Mouse (Mus musculus) small intestine, adult 10 weeks (tissue): Measurements from ENCODE around the gene Tac4. TPM values are rescaled to one million over a fixed set of nuclear protein-coding genes. Genes with fewer than 3 reads are reported as not detected.

Experiments used
- polyA plus RNA-seq: library from polyadenylated mRNA; stranded (reverse); fragments of 350-450 nt; fragmentation: Illumina TruSeq; extraction: RNeasy Lipid Tissue Mini Kit (QIAGEN cat#74804); gene quantifications from one replicate; pipeline ENCODE4 v1.2.3, GENCODE M21; 2014; ENCODE audit warnings: low replicate concordance

Gene Tac4
- not detected for polyA plus RNA-seq

DNA sequence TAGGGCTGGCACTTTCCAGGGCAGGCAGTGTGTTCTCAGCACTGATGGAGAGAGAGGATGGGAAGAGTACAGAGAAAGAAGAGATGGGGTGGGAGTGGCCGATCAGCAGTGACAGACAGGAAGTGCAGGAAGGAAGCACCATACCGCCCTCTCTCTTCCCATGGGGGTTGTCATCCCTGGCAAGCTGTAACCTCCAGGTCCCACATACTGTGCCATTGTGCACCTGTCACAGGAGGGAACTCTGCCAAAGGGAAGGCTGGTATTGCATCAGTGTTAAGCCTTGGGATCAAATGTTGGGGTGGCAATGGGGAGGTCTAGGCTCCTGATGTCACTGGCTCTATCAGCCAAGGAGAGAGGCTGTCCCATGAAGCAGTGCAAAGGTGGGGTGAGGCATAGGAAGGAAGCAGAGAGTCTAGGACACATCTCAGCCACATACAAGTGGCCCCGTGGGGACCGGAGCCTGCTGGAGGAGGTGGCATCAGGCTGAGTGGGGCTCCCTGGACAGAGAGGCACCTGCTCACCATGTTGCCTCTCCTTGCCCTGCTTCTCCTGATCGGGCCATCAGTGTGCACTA, at the start of gene Tac4:
Gene Tac4 (plus strand): TSS at position 352 of the 574 bp plus-strand sequence.

DNA sequence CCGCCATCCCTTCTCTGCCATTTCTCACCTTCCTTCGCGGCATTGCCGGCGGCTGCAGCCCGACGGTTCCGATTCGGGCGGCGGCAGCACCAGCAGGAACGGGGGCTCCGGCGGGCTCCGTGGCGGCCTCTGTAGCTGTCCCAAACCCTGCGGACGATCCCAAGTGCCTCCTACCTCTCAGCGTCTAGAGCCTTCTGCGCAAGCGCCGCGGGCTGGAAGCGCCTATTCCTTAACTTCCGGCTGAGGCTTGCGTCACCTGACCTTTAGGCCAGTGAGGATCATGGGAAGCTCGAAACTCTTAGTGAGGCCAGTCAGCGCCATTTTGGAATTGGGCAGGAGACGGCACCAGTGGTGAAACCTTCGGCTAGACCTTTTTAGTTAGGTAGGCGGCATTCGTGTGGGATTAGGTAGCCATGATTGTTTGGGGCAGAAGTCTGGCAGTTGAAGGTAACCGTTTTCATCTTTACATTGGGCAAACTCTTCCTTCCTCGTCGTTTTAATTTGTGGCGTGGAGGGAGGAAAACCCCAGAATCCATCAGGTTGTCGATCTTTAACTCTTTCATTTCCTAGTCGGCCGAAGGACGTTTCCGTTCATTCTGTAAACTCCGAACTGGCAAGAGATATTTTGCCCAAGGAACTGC, 48.8 kb downstream of the Tac4 start, which contains the start of gene Kat7:
Gene Kat7 (minus strand): TSS at position 240 of the 641 bp plus-strand sequence.

Other genes with a start within 250 kb of the Tac4 start
- 1.7 TPM for gene Pdk2, start 220.2 kb upstream of the Tac4 start, polyA plus RNA-seq
- gene Itga3, start 184.7 kb upstream of the Tac4 start, polyA plus RNA-seq, result 0.52 TPM
- gene Dlx3, start 141.4 kb upstream of the Tac4 start, polyA plus RNA-seq, result not detected
- not detected for gene Dlx4, start 115.3 kb upstream of the Tac4 start, polyA plus RNA-seq
- 28.7 TPM for gene Kat7, start 48.7 kb downstream of the Tac4 start, polyA plus RNA-seq
- gene Fam117a, start 75.5 kb downstream of the Tac4 start, polyA plus RNA-seq, result 0.82 TPM
- gene Slc35b1, start 123.2 kb downstream of the Tac4 start, polyA plus RNA-seq, result 144 TPM
- 88.0 TPM for gene Spop, start 152.6 kb downstream of the Tac4 start, polyA plus RNA-seq